Mouse (Mus musculus): ENCODE measurements around the gene Frmd3. TPM values are rescaled to one million over a fixed set of nuclear protein-coding genes. Genes with fewer than 3 reads are reported as not detected.
"Not testable (repeated sequence)": the region's sequence is repeated elsewhere in the genome, so short reads cannot be mapped to it uniquely, and the experiment has no call there.

Frmd3 gene
- polyA plus RNA-seq, 1 experiment from 2014 or later, result 5.6 TPM

GRCm38 (mm10) chr4:74221780-74222179 is 208.5 kb downstream of the Frmd3 start:
- H3K4me3 ChIP-seq; H3K27me3 ChIP-seq; H3K4me2 ChIP-seq (replicated peaks); H3K27ac ChIP-seq; H3K36me3 ChIP-seq; H3K9me3 ChIP-seq; ATAC-seq (ENCODE audit: insufficient number of reproducible peaks, insufficient read depth, low FRiP score, low TSS enrichment); H3K4me1 ChIP-seq; H3K9ac ChIP-seq: not testable (repeated sequence)
- 85% methylated on average over 1 of the region's 1 CpGs for WGBS

GRCm38 (mm10) chr4:74222360-74222759 is 209.1 kb downstream of the Frmd3 start:
- H3K27me3 ChIP-seq, result no peaks in the 10 kb centered on the region
- H3K9me3 ChIP-seq, result no peaks in the 10 kb centered on the region
- H3K4me2 ChIP-seq (replicated peaks), result no peak overlapping the region
- H3K36me3 ChIP-seq, result no peaks in the 10 kb centered on the region
- ATAC-seq (ENCODE audit: insufficient number of reproducible peaks, insufficient read depth, low FRiP score, low TSS enrichment), result no peak
- WGBS, result 40% methylated on average over 3 of the region's 3 CpGs
- no peak overlapping the region for H3K9ac ChIP-seq
- H3K4me1 ChIP-seq, result no peaks in the 10 kb centered on the region
- no peak overlapping the region for H3K27ac ChIP-seq
- H3K4me3 ChIP-seq, result no peak overlapping the region

GRCm38 (mm10) chr4:74224210-74224609 is 211.0 kb downstream of the Frmd3 start:
- Histone ChIP-seq H3K36me3 (no peaks in the 10 kb centered on the region), H3K4me3 (no peak overlapping the region), H3K4me1 (no peaks in the 10 kb centered on the region), H3K27me3 (no peaks in the 10 kb centered on the region), H3K9ac (no peak overlapping the region), H3K4me2 (replicated peaks) (no peak overlapping the region), H3K27ac (no peak overlapping the region), H3K9me3 (no peaks in the 10 kb centered on the region)
- ATAC-seq (ENCODE audit: insufficient number of reproducible peaks, insufficient read depth, low FRiP score, low TSS enrichment), result no peak
- 76% methylated on average over 2 of the region's 2 CpGs for WGBS

GRCm38 (mm10) chr4:74230994-74231393 is 217.8 kb downstream of the Frmd3 start:
- no peak overlapping the region for H3K27ac ChIP-seq
- no peaks in the 10 kb centered on the region for H3K36me3 ChIP-seq
- WGBS, result 75% methylated on average over 4 of the region's 4 CpGs
- no peak; the same call in 1 of the 2 replicates for ATAC-seq (ENCODE audit: insufficient number of reproducible peaks, insufficient read depth, low FRiP score, low TSS enrichment)
- no peaks in the 10 kb centered on the region for H3K4me1 ChIP-seq
- H3K27me3 ChIP-seq, result no peaks in the 10 kb centered on the region
- no peak overlapping the region for H3K4me3 ChIP-seq
- H3K4me2 ChIP-seq (replicated peaks), result no peak overlapping the region
- no peaks in the 10 kb centered on the region for H3K9me3 ChIP-seq
- no peak overlapping the region for H3K9ac ChIP-seq

GRCm38 (mm10) chr4:74231405-74231804 is 218.2 kb downstream of the Frmd3 start:
- Histone ChIP-seq H3K9me3 (no peaks in the 10 kb centered on the region), H3K27me3 (no peaks in the 10 kb centered on the region), H3K9ac (no peak overlapping the region), H3K4me3 (no peak overlapping the region), H3K36me3 (no peaks in the 10 kb centered on the region), H3K27ac (no peak overlapping the region), H3K4me1 (no peaks in the 10 kb centered on the region), H3K4me2 (replicated peaks) (no peak overlapping the region)
- ATAC-seq (ENCODE audit: insufficient number of reproducible peaks, insufficient read depth, low FRiP score, low TSS enrichment), result peak; percentile 17; the same call in 1 of the 2 replicates
- 61% methylated on average over 5 of the region's 5 CpGs for WGBS

- Histone ChIP-seq H3K4me2 (replicated peaks) (no peak overlapping the region), H3K4me3 (no peak overlapping the region), H3K27ac (no peak overlapping the region), H3K9ac (no peak overlapping the region), H3K4me1 (no peaks in the 10 kb centered on the region), H3K9me3 (no peaks in the 10 kb centered on the region), H3K27me3 (no peaks in the 10 kb centered on the region), H3K36me3 (no peaks in the 10 kb centered on the region)
- no peak for ATAC-seq (ENCODE audit: insufficient number of reproducible peaks, insufficient read depth, low FRiP score, low TSS enrichment)
- WGBS, result 87% methylated on average over 3 of the region's 3 CpGs
Observed at GRCm38 (mm10) chr4:74233534-74233933, 220.3 kb downstream of the Frmd3 start.

- 72% methylated on average over 1 of the region's 1 CpGs for WGBS
- no peaks in the 10 kb centered on the region for H3K9me3 ChIP-seq
- no peaks in the 10 kb centered on the region for H3K36me3 ChIP-seq
- H3K27ac ChIP-seq, result no peak within 1 kb of the TSS
- no peak within 1 kb of the TSS for H3K4me3 ChIP-seq
- no peaks in the 10 kb centered on the region for H3K27me3 ChIP-seq
- H3K9ac ChIP-seq, result no peak within 1 kb of the TSS
- H3K4me2 ChIP-seq (replicated peaks), result no peak within 1 kb of the TSS
- no peaks in the 10 kb centered on the region for H3K4me1 ChIP-seq
- ATAC-seq (ENCODE audit: insufficient number of reproducible peaks, insufficient read depth, low FRiP score, low TSS enrichment), result no peak
Observed at GRCm38 (mm10) chr4:74242176-74242575, 228.9 kb downstream of the Frmd3 start, which contains the start of gene Kdm4c. Gene Kdm4c (plus strand): TSS chr4:74242497.

Other genes starting within 250 kb of the Frmd3 start
- gene Rasef, start 222.4 kb upstream of the Frmd3 start, polyA plus RNA-seq (2016; fragmentation: Nextera tagmentation; extraction: Ambion mirVana), result 2.4 and 3.6 TPM in 2 replicates
- gene Gm11758, start 137.2 kb upstream of the Frmd3 start, polyA plus RNA-seq (2016; fragmentation: Nextera tagmentation; extraction: Ambion mirVana), result not detected in 2 replicates
- gene Gm11757, start 122.3 kb upstream of the Frmd3 start, polyA plus RNA-seq (2016; fragmentation: Nextera tagmentation; extraction: Ambion mirVana), result not detected in 2 replicates
- gene Gm13871, start 107.5 kb upstream of the Frmd3 start, polyA plus RNA-seq (2016; fragmentation: Nextera tagmentation; extraction: Ambion mirVana), result not detected in 2 replicates
- 0.20 and 0.22 TPM in 2 replicates for gene Gm11756, start 92.7 kb upstream of the Frmd3 start, polyA plus RNA-seq (2016; fragmentation: Nextera tagmentation; extraction: Ambion mirVana)
- 3.3 and 3.4 TPM in 2 replicates for gene 2310002L09Rik, start 62.6 kb upstream of the Frmd3 start, polyA plus RNA-seq (2016; fragmentation: Nextera tagmentation; extraction: Ambion mirVana)
- 14.6 TPM in 2 replicates for gene Kdm4c, start 229.1 kb downstream of the Frmd3 start, polyA plus RNA-seq (2016; fragmentation: Nextera tagmentation; extraction: Ambion mirVana)

Measured in embryonic facial prominence, embryonic 12.5 days (tissue).